Mouse (Mus musculus) adrenal gland, postnatal 10 days (tissue): ENCODE results near the gene Eif3b. TPM values are rescaled to one million over a fixed set of nuclear protein-coding genes. Genes with fewer than 3 reads are reported as not detected.
"Not testable (repeated sequence)": the region's sequence is repeated elsewhere in the genome, so short reads cannot be mapped to it uniquely, and the experiment has no call there.

ENCODE experiments used
- DNase-seq: peaks from one replicate; pipeline ENCODE4 v3.0.0; 2021; ENCODE audit warnings: mixed read lengths
- total RNA-seq, 2 experiments: library from RNA; stranded (reverse); gene quantifications; 2 replicates each; pipeline ENCODE4 v1.2.3; 2021

Eif3b gene
- total RNA-seq, 2 experiments from 2014 or later, result 132 to 140 TPM

DNA sequence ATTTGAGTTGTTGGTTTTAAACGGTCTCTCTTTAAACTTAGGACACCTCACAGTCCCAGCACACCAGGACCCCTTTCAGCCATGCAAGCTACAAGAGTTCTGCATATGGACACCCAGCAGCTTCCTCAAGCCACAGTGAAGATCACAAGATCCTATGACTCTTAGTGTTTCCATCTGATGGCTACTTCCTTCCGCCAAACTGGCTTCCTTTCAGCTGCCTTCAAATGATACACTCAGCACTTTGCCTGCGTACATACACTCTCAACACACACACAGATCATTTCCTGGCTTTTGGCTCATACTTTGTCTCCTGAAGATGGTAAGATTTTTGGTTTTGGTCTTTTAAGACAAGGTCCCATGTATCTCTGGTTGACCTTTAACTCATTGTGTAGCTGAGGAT lies 26.4 kb upstream of the Eif3b start:
- no peak for DNase-seq

DNA sequence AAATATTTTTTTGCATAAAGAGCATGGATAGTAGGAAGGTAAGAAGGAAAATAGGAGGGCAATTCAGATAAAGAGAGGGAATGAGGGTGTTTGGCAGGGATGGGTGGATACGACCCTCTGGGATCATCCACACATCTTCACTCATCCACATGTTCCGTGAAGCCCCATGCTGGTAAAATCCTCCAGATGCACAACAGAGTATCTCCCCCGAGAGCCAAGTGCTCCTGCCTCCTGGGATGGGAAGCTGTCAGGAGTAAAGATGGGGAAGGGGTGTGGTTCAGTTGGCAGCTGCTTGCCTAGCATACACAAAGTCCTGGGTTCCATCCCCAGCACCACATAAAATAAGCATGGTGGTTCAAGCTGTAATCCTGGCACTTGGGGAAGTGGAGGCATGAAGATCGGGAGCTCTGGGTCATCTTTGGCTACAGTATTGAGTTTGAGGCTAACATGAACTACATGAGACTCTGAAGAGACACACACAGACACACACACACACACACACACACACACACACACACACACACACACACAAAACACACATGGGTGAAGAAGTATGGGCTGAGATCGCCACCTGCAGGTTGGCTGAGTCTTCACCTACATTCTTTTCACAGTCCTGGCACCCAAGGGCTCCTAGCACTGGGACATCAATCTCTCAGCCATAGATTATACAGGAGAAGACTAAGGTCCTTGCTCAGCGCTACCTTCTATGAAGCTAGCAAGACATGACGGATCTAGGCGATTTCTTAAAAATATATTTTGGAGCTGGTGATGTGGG lies 22.8 kb upstream of the Eif3b start:
- peak; percentile 56 for DNase-seq

DNA sequence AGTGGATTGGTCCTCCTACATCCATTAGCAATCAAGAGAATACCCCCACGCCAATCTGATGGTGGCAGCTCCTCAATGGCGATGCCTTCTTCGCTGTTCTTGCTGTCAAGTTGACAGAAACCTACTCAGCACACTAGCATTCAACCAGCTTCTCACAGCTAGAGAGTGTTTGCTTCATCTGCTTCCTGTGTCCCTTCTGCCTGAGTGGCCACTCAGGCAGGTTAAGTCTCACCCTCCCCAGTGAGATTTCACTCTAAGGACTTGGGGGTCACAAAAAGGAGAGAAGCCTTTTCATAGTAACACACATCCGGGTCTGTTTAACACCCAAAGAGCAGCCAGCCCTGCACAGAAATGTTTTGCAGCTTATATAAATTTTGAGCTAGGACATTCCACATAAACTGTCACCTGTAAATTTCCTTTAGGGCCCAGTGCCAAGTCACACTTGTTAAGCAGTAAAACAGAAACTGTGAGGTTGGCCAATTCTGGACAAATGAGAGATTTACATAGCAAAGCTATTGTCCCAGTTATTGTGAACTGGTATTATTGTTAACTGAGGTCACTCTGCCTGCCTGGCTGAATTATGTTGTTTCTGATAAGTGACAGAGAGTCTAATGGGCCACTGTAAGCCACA lies 16.4 kb upstream of the Eif3b start:
- no peak for DNase-seq

- DNase-seq, result no peak
Measured at GRCm38 (mm10) chr5:140405126-140405525, 14.0 kb upstream of the Eif3b start.

DNA sequence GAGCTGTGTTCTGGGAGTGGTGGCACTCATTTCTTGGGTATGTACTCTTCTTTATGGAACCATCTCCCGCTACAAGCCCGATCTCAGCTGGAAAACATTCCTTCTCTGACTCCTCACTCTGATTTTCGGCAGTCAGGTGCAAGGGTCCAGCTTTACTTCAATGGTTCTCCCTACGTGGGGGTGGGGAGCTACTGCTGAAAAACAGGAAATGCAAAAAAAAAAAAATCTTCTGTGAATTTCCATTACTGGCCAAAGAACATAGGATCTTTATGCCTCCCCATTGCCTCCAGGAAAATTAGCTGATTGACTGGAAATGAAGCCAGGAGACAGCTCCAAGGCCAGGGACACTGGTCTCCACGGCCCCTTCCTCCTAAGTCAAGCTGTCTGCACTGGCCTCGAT lies 12.5 kb upstream of the Eif3b start:
- no peak for DNase-seq

DNA sequence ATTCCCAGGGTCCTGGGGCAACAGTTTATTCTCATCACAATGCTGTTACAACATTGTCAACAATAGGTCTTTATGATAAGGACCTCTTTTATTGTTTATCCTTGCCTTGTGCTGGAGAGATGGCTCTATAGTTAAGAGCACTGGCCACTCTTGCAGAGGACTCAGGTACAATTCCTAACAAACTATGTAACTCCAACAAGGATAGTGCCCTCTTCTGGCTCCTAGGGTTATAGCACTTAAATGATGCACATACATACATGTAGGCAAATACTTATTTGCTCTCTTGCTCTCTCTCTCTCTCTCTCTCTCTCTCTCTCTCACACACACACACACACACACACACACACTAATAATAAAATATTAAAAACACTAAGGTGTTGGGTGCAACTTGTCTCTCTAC lies 10.3 kb upstream of the Eif3b start:
- DNase-seq, result no peak

DNA sequence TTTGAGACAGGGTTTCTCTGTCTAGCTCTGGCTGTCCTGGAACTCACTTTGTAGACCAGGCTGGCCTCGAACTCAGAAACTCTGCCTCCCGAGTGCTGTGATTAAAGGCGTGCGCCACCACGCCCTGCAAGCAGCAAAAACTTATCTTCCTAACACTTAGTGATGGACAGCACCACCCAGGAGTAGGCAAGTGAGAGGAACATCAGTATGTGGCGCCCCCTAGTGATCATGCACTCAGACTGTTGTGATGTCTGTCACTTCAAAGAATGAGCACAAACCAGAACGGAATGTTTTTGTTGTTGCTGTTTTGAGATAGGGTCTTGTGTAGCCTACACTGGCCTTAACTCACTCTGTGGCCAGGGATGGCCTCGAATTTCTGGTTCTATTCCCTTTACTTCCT lies 7.8 kb upstream of the Eif3b start:
- peak; percentile 79 for DNase-seq

- no peak for DNase-seq
Measured at GRCm38 (mm10) chr5:140414647-140415046, 4.5 kb upstream of the Eif3b start.

- DNase-seq, result no peak
Measured at GRCm38 (mm10) chr5:140418106-140418488, 1.0 kb upstream of the Eif3b start.

DNA sequence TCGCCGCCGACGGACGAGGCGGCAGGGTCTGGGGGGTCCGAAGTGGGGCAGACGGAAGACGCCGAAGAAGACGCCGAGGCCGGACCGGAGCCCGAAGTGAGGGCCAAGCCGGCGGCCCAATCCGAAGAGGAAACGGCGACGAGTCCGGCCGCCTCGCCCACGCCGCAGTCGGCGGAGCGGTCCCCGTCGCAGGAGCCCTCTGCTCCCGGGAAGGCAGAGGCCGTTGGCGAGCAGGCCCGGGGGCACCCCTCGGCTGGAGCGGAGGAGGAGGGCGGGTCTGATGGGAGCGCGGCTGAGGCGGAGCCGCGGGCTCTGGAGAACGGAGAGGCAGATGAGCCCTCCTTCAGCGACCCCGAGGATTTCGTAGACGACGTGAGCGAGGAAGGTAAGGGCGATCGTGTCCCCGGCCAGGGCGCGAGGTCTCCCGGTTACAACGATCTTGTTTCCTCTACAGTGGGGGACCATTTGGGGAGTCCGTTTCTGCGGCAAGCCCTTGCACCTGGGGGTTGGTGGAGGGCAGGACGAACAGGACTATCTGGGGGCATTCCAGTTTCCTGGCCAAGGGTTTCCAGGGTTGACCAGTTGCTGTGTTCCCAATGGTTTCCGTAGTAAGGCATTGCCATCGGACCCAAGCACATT lies 433 bp downstream of the Eif3b start:
- peak; percentile 58 for DNase-seq

- no peak for DNase-seq
Measured at GRCm38 (mm10) chr5:140420616-140421015, 1.5 kb downstream of the Eif3b start.

DNA sequence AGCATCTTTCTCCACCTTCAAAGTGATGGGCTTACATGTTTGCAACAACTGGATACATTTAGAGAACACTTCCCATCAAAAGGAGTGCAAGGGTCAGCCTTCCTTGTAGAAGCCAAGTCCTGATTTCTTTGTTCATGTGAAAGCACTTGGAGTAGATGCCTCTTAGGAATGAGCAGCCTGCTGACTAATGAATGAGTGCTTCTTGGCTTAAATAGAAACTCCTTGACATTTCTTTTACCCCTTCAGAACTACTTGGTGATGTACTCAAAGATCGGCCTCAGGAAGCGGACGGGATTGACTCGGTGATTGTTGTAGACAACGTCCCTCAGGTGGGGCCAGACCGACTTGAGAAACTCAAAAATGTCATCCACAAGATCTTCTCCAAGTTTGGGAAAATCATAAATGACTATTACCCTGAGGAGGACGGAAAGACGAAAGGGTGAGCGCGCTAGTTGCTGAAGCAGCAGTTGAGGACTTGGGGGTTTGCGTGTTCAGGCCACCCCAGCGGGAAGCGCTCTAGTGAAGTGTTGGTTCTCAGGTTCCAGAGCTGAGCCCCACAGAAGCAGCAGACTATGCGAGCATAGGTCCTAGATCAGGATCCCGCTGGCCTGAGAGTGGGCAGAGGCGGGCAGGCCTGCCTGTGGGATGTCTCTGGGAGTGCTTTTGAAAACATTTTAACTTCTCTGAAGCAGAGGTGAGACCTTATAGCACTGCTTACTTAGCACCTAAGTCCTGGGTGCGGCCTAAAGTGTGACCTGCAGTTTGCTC lies 6.1 kb downstream of the Eif3b start:
- DNase-seq, result no peak

DNA sequence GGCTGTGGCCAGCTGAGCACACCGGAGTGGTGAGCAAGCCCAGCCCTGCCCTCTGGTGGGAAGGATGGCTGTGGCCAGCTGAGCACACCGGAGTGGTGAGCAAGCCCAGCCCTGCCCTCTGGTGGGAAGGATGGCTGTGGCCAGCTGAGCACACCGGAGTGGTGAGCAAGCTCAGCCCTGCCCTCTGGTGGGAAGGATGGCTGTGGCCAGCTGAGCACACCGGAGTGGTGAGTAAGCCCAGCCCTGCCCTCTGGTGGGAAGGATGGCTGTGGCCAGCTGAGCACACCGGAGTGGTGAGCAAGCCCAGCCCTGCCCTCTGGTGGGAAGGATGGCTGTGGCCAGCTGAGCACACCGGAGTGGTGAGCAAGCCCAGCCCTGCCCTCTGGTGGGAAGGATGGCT lies 20.0 kb downstream of the Eif3b start:
- DNase-seq, result not testable (repeated sequence)

DNA sequence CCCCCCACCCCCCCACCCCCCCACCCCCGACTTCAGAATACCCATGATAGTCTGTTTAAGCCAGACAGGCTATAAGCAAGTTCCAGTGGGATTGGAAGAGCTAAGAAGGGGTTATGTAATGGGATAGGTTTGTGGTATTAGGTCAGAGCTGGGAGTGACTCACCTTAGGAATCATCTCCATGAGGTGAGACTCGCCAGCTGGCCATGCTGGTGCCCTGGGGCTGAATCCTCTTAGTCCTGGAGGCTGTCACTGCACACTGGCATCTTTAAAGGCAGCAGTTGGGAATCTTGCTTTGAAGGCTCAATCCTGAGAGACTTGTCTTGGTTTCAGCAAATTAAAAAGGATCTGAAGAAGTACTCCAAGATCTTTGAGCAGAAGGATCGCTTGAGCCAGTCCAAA lies 22.3 kb downstream of the Eif3b start:
- DNase-seq, result no peak

GRCm38 (mm10) chr5:140444012-140444411 lies 24.9 kb downstream of the Eif3b start:
- DNase-seq, result no peak

- no peak for DNase-seq
Measured at GRCm38 (mm10) chr5:140445345-140445744, 26.2 kb downstream of the Eif3b start, which contains the start of gene Gm4869. TSS of gene Gm4869 (plus strand) at chr5:140445645.

- DNase-seq, result no peak
Measured at GRCm38 (mm10) chr5:140446054-140446453, 26.9 kb downstream of the Eif3b start.

GRCm38 (mm10) chr5:140454488-140454887 lies 35.4 kb downstream of the Eif3b start:
- no peak for DNase-seq

DNA sequence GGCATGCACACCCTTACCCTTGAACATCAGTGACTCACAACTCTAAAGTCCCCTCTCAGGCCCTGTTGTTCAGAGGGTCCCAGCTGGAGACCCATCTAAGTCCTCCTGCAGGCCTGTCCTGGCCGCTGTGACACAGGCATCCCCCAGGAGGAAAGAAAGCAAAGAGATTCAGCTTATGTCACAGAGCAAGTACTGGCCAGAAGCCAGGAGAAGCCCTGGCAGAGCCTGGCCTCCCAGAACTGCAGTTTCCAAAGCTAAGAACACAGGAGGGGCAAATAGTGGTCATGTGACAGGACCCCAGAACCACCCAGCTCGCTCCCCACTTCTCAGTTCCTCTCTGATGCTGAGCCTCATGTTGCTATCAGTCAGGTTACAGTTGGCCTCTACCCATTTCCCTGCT lies 36.3 kb downstream of the Eif3b start:
- peak; percentile 35 for DNase-seq

- no peak for DNase-seq
Measured at GRCm38 (mm10) chr5:140461476-140461875, 42.3 kb downstream of the Eif3b start.

DNA sequence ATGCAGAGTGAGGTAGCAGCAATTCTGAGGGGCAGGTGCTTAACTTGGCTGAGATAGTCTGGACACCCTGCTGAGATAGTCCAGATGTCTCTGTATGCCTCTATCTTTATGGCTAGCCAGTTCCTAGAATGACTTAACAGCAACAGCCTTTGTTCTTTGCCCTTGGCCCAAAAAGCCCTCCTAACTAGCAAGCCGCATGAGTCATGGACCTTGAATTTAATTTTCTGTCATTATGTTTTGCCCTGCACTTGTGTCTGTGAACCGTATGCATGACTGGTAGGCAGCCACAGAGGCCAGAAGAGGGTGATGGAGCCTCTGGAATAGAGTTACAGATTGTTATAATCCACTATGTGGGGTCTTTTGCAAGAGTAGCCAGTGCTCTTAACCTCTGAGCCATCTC lies 44.0 kb downstream of the Eif3b start:
- not testable (repeated sequence) for DNase-seq

GRCm38 (mm10) chr5:140464943-140465342 lies 45.8 kb downstream of the Eif3b start:
- DNase-seq, result no peak

- no peak for DNase-seq
Measured at GRCm38 (mm10) chr5:140472336-140472735, 53.2 kb downstream of the Eif3b start.
